Mouse (Mus musculus): ENCODE measurements around the gene Nxph1.

Gene Nxph1

GRCm38 (mm10) chr6:8970576-8970975 lies 22.3 kb downstream of the Nxph1 start:
- DNase-seq (ENCODE audit: low spot score): no peak

DNA sequence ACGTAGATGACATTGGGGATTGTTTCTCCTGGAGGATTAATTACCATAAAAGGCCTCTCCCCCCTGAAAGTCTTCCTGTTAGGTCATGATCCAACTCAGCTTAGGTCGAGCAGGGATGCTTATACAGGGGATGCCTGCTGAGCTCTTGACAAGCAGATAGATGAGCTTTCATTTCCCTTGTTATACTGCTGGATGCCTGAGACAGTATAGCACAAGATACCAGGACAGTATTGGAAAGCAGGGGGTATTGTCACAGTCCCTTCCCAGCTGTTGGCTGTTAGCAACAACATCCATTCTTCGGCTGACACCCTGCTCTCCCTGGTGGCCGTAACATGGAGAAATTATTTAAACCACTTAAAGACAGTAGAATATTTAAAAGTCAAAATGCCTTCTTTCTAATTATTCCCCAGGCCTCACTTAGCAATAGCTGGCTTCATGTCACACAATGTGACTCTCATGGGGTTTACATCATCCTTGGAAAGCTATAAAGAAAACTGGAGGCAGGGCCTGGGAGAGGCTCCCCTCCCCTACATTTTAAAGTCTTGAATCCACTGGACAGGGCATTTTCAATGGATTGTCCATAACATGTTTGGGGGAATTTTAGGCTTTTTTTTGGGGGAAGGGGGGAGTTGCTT lies 31.1 kb downstream of the Nxph1 start:
- no peak for DNase-seq (ENCODE audit: low spot score)

- DNase-seq (ENCODE audit: low spot score): no peak
These were observed 48.2 kb downstream of the Nxph1 start for GRCm38 (mm10) chr6:8996301-8996943.

DNA sequence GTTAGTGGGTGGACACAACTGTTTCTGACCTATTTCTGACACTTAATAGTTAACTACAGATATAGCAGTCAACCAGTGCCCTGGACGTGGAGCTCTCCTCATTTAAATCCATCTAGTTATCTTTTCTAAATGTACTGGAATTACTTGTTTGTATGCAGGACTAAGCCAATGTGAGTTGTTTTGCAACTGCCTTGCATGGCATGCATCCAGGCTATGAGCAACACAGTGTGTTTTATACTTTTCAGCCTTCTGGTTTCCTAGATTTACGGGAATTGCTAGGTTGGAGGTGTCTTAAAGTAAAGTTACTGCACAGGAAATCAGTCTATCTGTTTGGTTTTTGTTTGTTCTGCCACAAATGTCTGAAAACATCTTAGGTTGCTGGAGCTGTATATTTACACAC lies 49.1 kb downstream of the Nxph1 start:
- no peak for DNase-seq (ENCODE audit: low spot score)

DNA sequence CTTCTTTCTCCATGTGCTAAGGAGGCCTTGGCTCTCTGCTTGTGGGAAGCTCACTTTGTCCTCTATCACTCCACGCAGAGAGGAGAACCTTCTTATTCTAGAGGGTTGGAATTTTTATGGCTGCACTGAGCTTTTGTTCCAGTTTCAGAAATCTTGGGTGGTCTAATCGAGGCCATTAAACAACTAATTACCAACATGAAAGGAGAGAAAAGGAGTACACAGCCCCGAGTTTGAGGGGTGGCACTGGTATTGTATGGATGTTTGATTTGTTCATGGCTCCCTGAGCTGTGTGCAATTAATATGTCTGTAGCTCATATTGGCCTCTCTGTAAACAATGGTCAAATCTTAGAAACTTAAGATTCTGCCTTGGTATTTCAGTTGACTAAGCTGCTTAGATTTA lies 54.5 kb downstream of the Nxph1 start:
- DNase-seq (ENCODE audit: low spot score): no peak

- DNase-seq (ENCODE audit: low spot score): no peak
These were observed 78.4 kb downstream of the Nxph1 start for GRCm38 (mm10) chr6:9026631-9027030.

- DNase-seq (ENCODE audit: low spot score): no peak
These were observed 78.9 kb downstream of the Nxph1 start for GRCm38 (mm10) chr6:9027146-9027545.

DNA sequence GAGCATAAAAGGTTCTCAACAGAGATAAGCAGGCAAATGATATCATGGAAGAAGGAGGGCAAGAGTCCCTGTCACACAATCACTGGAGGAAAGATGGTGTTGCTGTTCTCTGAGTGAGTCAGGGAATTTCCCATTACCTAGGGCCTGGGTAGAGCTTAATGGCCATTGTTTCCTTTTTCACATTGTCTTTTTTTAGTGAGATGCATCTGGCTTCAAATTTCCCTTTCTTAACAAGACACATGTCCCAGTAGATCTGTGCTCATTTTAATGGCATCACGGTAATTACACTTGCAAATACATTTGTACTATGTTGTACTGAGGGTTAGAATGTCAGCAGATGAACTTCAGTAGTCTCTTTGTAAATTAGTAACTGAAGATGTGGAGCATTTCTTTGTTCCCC lies 80.3 kb downstream of the Nxph1 start:
- DNase-seq (ENCODE audit: low spot score): no peak

DNA sequence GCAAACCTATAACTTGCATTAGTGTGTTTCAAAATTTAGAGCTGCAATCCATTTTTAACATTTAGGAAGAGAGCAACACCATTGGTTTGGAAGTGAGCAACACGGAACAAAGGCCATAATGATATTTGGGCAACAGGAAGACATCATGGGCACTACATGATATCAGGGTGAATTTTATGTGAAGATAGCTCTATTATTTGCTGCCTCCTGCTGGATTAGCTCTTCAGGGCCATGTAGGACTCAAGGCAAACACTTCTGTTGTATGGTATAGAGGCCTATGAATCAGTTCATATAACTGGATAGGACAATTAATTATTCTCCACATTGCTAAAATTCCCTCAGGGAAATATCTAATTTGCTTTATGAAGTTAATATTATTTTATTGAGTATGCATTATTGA lies 91.1 kb downstream of the Nxph1 start:
- no peak for DNase-seq (ENCODE audit: low spot score)

- no peak for DNase-seq (ENCODE audit: low spot score)
These were observed 92.8 kb downstream of the Nxph1 start for GRCm38 (mm10) chr6:9040991-9041390.

DNA sequence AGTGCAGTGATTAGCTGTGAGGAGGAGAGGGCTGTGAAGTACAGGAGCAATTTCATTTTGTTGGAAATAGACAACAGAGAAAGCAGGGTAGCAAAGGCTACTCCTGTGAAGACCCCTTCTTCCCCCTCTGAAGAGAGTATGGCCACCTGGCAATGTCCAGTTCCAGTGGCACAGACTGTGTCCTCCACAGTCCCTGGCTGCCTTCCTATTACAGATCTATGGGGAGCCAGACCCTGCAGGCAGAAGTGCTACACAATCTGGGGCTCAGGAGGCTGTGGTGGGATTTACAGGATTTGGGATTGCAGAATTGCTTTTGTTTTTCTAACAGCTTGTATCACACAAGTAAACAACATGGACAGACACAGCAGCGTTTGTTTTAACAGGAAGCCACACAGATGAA lies 94.2 kb downstream of the Nxph1 start:
- DNase-seq (ENCODE audit: low spot score): no peak

GRCm38 (mm10) chr6:9046815-9047214 lies 98.6 kb downstream of the Nxph1 start:
- DNase-seq (ENCODE audit: low spot score): no peak

GRCm38 (mm10) chr6:9061261-9062105 lies 113.3 kb downstream of the Nxph1 start:
- DNase-seq (ENCODE audit: low spot score): no peak

- DNase-seq (ENCODE audit: low spot score): no peak
These were observed 118.2 kb downstream of the Nxph1 start for GRCm38 (mm10) chr6:9066435-9066834.

GRCm38 (mm10) chr6:9069913-9070312 lies 121.7 kb downstream of the Nxph1 start:
- DNase-seq (ENCODE audit: low spot score): no peak

DNA sequence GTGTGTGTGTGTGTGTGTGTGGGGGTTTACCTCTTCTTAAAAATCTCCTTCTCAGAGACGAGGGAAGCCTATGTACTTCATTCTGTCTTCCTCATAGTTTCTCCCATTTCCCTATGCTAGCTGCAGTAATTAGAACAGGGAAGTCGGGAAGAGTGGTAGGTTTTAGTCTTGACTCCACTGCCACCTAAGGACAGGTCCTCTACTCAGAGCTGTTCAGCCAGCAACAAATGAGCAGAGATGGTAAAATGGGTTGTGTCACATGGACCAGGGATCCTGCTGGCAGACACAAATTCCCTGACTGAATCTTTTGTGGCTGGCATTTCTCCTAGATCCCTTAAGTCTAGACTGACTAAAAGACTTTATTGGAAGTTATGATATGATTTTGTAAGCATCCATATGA lies 128.2 kb downstream of the Nxph1 start:
- no peak for DNase-seq (ENCODE audit: low spot score)

DNA sequence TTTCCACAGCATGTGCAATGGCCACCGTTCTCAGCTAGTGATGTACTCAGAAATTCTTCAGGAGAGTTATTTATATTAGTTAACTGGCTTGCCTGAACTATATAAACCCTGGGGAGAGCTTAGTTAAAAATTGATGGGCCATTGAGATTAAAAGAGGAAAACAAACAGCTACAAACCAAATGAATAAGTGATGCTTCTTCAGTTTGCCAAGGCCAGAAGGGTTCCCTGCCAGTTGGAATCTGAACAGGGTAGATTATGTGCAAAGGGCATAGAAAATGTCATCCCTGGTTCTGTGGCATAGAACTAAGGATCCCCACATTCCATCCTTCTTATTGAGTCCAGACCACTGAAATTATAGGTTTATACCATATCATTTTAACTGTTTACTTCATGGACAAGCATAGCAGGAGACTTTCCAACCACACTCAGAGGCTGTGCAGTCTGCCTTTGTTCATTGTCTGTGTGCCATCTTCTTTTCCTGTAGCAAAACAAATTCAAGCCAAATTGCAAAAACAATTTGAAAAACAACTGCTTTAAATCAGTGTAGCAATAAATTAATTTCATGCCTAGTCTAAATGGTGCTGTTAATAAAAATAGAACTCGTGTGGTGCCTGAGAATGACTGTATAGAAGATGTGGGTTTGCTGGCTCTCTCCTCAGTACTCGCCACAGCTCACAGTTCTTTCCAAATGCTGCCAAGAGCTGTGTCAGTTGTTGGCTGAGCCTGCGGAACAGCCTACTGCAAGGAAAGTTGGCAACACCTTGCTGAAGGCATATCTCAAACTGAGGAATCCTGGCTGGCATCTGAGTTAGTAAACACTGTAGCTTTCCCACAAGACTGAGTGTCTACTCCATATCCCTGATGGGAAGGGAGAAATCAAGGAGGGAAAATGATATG lies 129.8 kb downstream of the Nxph1 start:
- no peak for DNase-seq (ENCODE audit: low spot score)

DNA sequence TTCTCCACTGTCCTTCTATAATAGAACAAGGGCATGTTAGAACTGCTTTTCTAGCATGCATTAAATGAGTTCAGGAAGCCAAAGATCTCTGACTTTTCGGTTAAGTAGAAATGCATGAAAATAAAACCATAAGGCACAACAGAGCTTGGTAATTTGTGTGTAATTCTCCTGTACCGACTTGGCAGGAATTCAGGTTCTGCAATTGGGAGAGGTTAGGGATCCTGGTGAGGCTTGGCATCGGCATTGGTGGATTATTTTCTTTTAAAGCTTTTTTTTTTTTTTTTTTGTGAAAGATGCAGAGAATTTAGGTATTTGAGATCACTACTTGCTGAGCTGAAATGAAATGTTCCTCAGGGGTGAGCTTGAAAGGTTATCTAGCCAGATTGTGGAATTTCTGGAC lies 135.6 kb downstream of the Nxph1 start:
- no peak for DNase-seq (ENCODE audit: low spot score)

GRCm38 (mm10) chr6:9097345-9097744 lies 149.1 kb downstream of the Nxph1 start:
- DNase-seq (ENCODE audit: low spot score): no peak

- DNase-seq (ENCODE audit: low spot score): no peak
These were observed 159.1 kb downstream of the Nxph1 start for GRCm38 (mm10) chr6:9107366-9107765.

DNA sequence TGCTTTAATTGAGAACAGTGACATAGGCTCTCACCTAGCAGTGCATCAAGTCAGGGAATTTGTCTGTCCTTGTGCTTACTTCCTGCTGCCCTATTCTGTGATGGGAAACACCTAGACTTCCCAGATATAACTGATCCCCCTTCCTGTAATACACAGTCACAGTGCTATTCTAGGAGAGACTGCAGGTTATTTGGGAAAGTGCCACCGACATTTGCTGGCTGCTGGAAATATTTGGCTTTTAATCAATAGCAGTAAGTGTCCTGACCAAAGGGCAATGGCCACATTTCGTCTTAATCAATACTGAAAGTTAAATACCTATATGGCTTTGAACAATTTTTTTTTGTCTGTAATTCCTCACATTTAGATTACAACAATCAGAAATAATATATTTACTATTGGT lies 170.9 kb downstream of the Nxph1 start:
- no peak for DNase-seq (ENCODE audit: low spot score)

DNA sequence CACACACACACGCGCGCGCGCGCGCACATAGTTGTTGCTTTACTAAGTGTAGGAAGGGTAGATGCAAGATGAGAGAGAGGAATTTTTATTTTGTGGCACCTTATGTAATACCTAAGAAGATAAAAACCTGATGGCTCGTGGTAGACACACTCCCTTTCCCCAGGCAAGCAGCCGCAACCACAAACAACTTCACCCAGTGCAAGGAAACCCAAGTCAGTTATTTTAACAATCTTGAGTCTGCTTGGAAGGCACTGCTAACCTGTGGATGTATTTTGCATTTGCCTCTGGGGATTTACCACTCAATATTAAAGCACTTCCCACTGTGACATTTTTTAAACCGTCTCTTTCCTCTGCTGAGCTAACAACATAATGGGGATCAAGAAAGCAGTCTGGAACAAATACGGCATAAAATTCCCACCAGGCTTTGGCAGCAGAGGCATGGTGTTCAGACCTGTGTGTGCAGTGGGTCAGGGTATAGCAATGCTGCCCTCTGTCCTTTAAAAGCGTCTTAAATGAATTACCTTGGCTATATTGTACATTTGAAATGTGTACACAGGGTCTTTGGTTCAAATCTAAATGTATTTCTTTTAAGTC lies 176.2 kb downstream of the Nxph1 start:
- no peak for DNase-seq (ENCODE audit: low spot score)

Measured in spleen, adult 12 weeks (tissue).